In genomic region chr17:65886571-65886970, GRCm38 (mm10) we compare ENCODE assay signal across 8 mouse cellular contexts. TPM values are rescaled to one million over a fixed set of nuclear protein-coding genes. Genes with fewer than 3 reads are reported as not detected.
DNase-seq lines count a peak whose midpoint lies in the region; ATAC-seq and TF ChIP-seq lines count a peak whose summit lies in the region.

No protein-coding gene starts in this region.

- no peak for TF ChIP-seq CTCF in kidney, adult 2 months (conservative IDR thresholded peaks at IDR 0.05; ENCODE audit: insufficient read depth, insufficient read length, low read depth, low read length)

- peaks cover 8% of the 10 kb centered on the region; the same call in 1 of the 2 replicates for H3K4me1 ChIP-seq in kidney, adult 2 months (ENCODE audit: control insufficient read depth, insufficient read depth, low read length)
- H3K4me1 ChIP-seq in brown adipose tissue, adult 24 weeks (ENCODE audit: control insufficient read depth, insufficient read depth, insufficient read length, low read length): peaks cover 4% of the 10 kb centered on the region; the same call in 1 of the 2 replicates
- H3K4me1 ChIP-seq in hindbrain, embryonic 11.5 days (replicated peaks; ENCODE audit: control insufficient read depth, insufficient read depth, low read length): peaks cover 8% of the 10 kb centered on the region
- peaks cover 14% of the 10 kb centered on the region for H3K4me1 ChIP-seq in midbrain, embryonic 11.5 days (ENCODE audit: control insufficient read depth, insufficient read depth, low read length)

- H3K27ac ChIP-seq in kidney, adult 2 months (ENCODE audit: insufficient read depth, low read depth, low read length): peak overlapping the region; percentile 91
- H3K27ac ChIP-seq in brown adipose tissue, adult 24 weeks (replicated peaks; ENCODE audit: low read depth, low read length): peak overlapping the region; percentile 10; the same call in 1 of the 2 replicates
- no peak overlapping the region for H3K27ac ChIP-seq in hindbrain, embryonic 11.5 days (ENCODE audit: low read depth, low read length)
- no peak overlapping the region for H3K27ac ChIP-seq in midbrain, embryonic 11.5 days (ENCODE audit: low read depth, low read length)

- H3K9ac ChIP-seq in hindbrain, embryonic 11.5 days (ENCODE audit: low read depth, low read length): peak overlapping the region; percentile 69; the same call in 1 of the 2 replicates
- peak overlapping the region; percentile 57; the same call in 1 of the 2 replicates for H3K9ac ChIP-seq in midbrain, embryonic 11.5 days (ENCODE audit: low read length)

- WGBS in kidney, adult 2 months: 58% methylated on average over 9 of the region's 9 CpGs
- WGBS in hindbrain, embryonic 11.5 days: 85% methylated on average over 9 of the region's 9 CpGs
- 84% methylated on average over 9 of the region's 9 CpGs for WGBS in midbrain, embryonic 11.5 days

- no peak overlapping the region for H3K4me3 ChIP-seq in kidney, adult 2 months (ENCODE audit: insufficient read depth, low read depth, low read length)
- peak overlapping the region; percentile 93 for H3K4me3 ChIP-seq in brown adipose tissue, adult 24 weeks (ENCODE audit: insufficient read depth, low read depth, low read length)
- H3K4me3 ChIP-seq in hindbrain, embryonic 11.5 days (ENCODE audit: low read depth, low read length): peak overlapping the region; percentile 91; the same call in 1 of the 2 replicates
- no peak overlapping the region; the same call in 1 of the 2 replicates for H3K4me3 ChIP-seq in midbrain, embryonic 11.5 days (ENCODE audit: low read depth, low read length)

- TF ChIP-seq POLR2A in kidney, adult 2 months (IDR thresholded peaks at IDR 0.05; ENCODE audit: low read depth, low read length): no peak

- no peaks in the 10 kb centered on the region for H3K36me3 ChIP-seq in kidney, adult 2 months (ENCODE audit: control insufficient read depth, insufficient read depth, low read length)
- H3K36me3 ChIP-seq in hindbrain, embryonic 11.5 days (ENCODE audit: control insufficient read depth, insufficient read depth, low read length): no peaks in the 10 kb centered on the region
- H3K36me3 ChIP-seq in midbrain, embryonic 11.5 days (ENCODE audit: control insufficient read depth, insufficient read depth, low read length): no peaks in the 10 kb centered on the region

- H3K9me3 ChIP-seq in hindbrain, embryonic 11.5 days (ENCODE audit: control insufficient read depth, low read length): no peaks in the 10 kb centered on the region
- no peaks in the 10 kb centered on the region for H3K9me3 ChIP-seq in midbrain, embryonic 11.5 days (ENCODE audit: control insufficient read depth, low read length)

- H3K27me3 ChIP-seq in kidney, adult 2 months (replicated peaks; ENCODE audit: control insufficient read depth, insufficient read depth, low read length): no peaks in the 10 kb centered on the region
- no peaks in the 10 kb centered on the region for H3K27me3 ChIP-seq in hindbrain, embryonic 11.5 days (ENCODE audit: control insufficient read depth, insufficient read depth, low read length)
- no peaks in the 10 kb centered on the region for H3K27me3 ChIP-seq in midbrain, embryonic 11.5 days (ENCODE audit: control insufficient read depth, insufficient read depth, low read length)

- no peak for ATAC-seq in hindbrain, embryonic 11.5 days (ENCODE audit: low FRiP score)
- no peak for ATAC-seq in midbrain, embryonic 11.5 days (ENCODE audit: low FRiP score)

- peak; percentile 26 for DNase-seq in kidney, adult 2 months
- DNase-seq in kidney, adult 8-10 months: no peak
- no peak for DNase-seq in hindbrain, embryonic 11.5 days (ENCODE audit: low spot score)
- DNase-seq in midbrain, embryonic 11.5 days (ENCODE audit: low spot score, missing footprints): no peak
- no peak for DNase-seq in yolk sac, embryonic 10.5 days (ENCODE audit: low spot score)
- no peak for DNase-seq in cerebellum, adult 11 months
- no peak for DNase-seq in thymus, postnatal 25 days

- H3K4me2 ChIP-seq in hindbrain, embryonic 11.5 days (replicated peaks; ENCODE audit: low read depth, low read length): peak overlapping the region; percentile 68; the same call in 1 of the 2 replicates
- H3K4me2 ChIP-seq in midbrain, embryonic 11.5 days: peak overlapping the region; percentile 73

RNA-seq across cellular contexts. Expression of gene Ralbp1, which starts 1.0 kb away (rescaled TPM):
- polyA plus RNA-seq in kidney, adult 2 months (2012; rRNA removed): 29.8 and 30.7 TPM in 2 replicates
- polyA plus RNA-seq in brown adipose tissue, adult 24 weeks (2012; ENCODE audit: insufficient read depth, insufficient read length, missing spikeins): 21.4 and 21.8 TPM in 2 replicates
- polyA plus RNA-seq in hindbrain, embryonic 11.5 days (2014; fragmentation: Nextera tagmentation; extraction: Ambion mirVana): 47.6 and 47.7 TPM in 2 replicates
- 39.5 and 45.4 TPM in 2 replicates for polyA plus RNA-seq in midbrain, embryonic 11.5 days (2014; fragmentation: Nextera tagmentation; extraction: Ambion mirVana)

Comparison
In these comparisons a context has a peak if more than half of its experiments do, and no peak if none do; other contexts are left out.
1. H3K27ac ChIP-seq: peak in kidney, adult 2 months (single experiment) and brown adipose tissue, adult 24 weeks (single experiment); none in hindbrain, embryonic 11.5 days (single experiment) and midbrain, embryonic 11.5 days (single experiment).
2. H3K4me3 ChIP-seq: peak in brown adipose tissue, adult 24 weeks (single experiment) and hindbrain, embryonic 11.5 days (single experiment); none in kidney, adult 2 months (single experiment) and midbrain, embryonic 11.5 days (single experiment).